ENCODE assay signal across 24 mouse cellular contexts in the genomic region with DNA sequence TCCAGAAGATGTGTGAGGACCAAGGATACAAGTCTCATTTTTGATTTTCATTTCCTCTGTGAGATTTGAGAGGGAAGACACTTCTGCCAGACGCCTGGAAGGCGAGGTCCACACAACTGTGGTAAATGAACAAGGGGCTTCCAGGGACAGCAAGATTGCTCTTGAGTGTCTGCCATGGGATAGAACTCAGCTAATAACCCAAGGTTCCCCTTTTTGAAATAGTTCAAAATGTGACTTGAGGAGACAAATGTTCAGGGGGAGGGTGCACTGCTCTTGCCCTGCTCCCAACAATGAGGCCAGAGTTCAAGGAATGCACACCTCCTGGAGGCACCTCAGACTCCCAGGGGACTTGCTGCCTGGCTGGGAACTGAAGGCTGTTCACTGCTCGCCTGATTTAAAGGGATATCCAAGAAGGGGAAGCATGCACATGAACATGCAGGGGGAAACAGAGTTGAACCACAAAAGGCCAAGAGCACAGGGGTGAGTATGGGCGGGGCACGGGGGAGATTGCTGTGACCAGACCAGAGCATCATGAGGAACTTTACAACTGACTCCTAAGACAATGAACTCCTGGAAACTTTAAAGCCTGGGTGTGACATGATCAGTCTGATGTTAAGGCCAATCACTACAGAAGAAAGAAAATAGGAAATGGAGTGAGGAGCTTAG. TPM values are rescaled to one million over a fixed set of nuclear protein-coding genes. Genes with fewer than 3 reads are reported as not detected.
DNase-seq lines count a peak whose midpoint lies in the region; TF ChIP-seq lines count a peak whose summit lies in the region.
"Had no signal": no experiment of that assay in that cellular context is flagged by ENCODE, and none has a peak within 500 bp of the region (broad histone marks: within the 10 kb centered on the region; RNA-seq: fewer than 3 reads in every experiment).

No protein-coding gene starts in this region.

- H3K4me3 ChIP-seq in spleen, adult 2 months (ENCODE audit: extremely low read depth, insufficient read depth, insufficient read length) = no peak overlapping the region
- H3K4me3 ChIP-seq in megakaryocyte, embryonic 14.5 days (replicated peaks) = peak overlapping the region; percentile 39
- H3K4me3 ChIP-seq: forebrain, embryonic 12.5 days; heart, embryonic 13.5 days; limb, embryonic 15.5 days had no signal

- H3K4me1 ChIP-seq in spleen, adult 2 months (ENCODE audit: control insufficient read depth, insufficient read depth, insufficient read length) = no peaks in the 10 kb centered on the region
- H3K4me1 ChIP-seq in megakaryocyte, embryonic 14.5 days = no peaks in the 10 kb centered on the region
- H3K4me1 ChIP-seq: limb, embryonic 15.5 days had no signal

- no peak for DNase-seq in spleen, adult 2 months (ENCODE audit: low read depth in 1 of 2, low spot score in 2 of 2)
- DNase-seq in spleen, postnatal 4 days (ENCODE audit: low spot score in 2 of 2) = no peak
- DNase-seq in adipocyte (ENCODE audit: low spot score) = peak; percentile 19
- DNase-seq in thymus, postnatal 14 days = no peak
- DNase-seq in embryo, embryonic 9.5 days (ENCODE audit: extremely low spot score) = no peak
- DNase-seq in cerebellum, adult 18-20 months = no peak
- DNase-seq: cerebellum, adult 2 months; heart, adult 18-20 months; heart, postnatal 36 days; kidney, adult 2 months; kidney, postnatal 10 days; layer of hippocampus, postnatal 36 days; lung, postnatal 14 days; thymus, adult 2 months had no signal

- no peaks in the 10 kb centered on the region for H3K27me3 ChIP-seq in spleen, adult 2 months (ENCODE audit: control insufficient read depth, insufficient read depth, low read length)
- H3K27me3 ChIP-seq in megakaryocyte, embryonic 14.5 days (replicated peaks) = peaks cover 24% of the 10 kb centered on the region
- H3K27me3 ChIP-seq: forebrain, embryonic 12.5 days; heart, embryonic 13.5 days; limb, embryonic 15.5 days had no signal

- H3K9me3 ChIP-seq in megakaryocyte, embryonic 14.5 days = no peaks in the 10 kb centered on the region
- H3K9me3 ChIP-seq: forebrain, embryonic 12.5 days; G1E; heart, embryonic 13.5 days; limb, embryonic 15.5 days had no signal

- H3K27ac ChIP-seq in spleen, adult 2 months (ENCODE audit: insufficient read depth, low read length) = peak overlapping the region; percentile 39; the same call in 1 of the 2 replicates
- H3K27ac ChIP-seq: forebrain, embryonic 12.5 days; heart, embryonic 13.5 days; limb, embryonic 15.5 days had no signal

- no peak for TF ChIP-seq POLR2A in spleen, adult 2 months (IDR thresholded peaks at IDR 0.05; ENCODE audit: low read depth, low read length)

- WGBS in spleen, adult 2 months = 22% methylated on average over 5 of the region's 5 CpGs

- no peaks in the 10 kb centered on the region for H3K36me3 ChIP-seq in spleen, adult 2 months (ENCODE audit: control insufficient read depth, insufficient read depth, low read length)
- H3K36me3 ChIP-seq in megakaryocyte, embryonic 14.5 days (replicated peaks; ENCODE audit: low read length) = no peaks in the 10 kb centered on the region
- H3K36me3 ChIP-seq: forebrain, embryonic 12.5 days; heart, embryonic 13.5 days; limb, embryonic 15.5 days had no signal

- TF ChIP-seq CTCF in spleen, adult 2 months (IDR thresholded peaks at IDR 0.05; ENCODE audit: extremely low read depth, insufficient read depth, insufficient read length, insufficient replicate concordance) = no peak

RNA-seq across cellular contexts. Expression of gene Piwil4, which starts 15.6 kb away (rescaled TPM):
- 0.19 and 0.46 TPM in 2 replicates for polyA plus RNA-seq in spleen, adult 2 months (2012; rRNA removed)
- not detected in 2 replicates for polyA plus RNA-seq in megakaryocyte, embryonic 14.5 days (2012; ENCODE audit: insufficient read depth, low replicate concordance)
- polyA plus RNA-seq: embryonic facial prominence, embryonic 11.5 days had no signal

RNA-seq across cellular contexts. Expression of gene Fut4, which starts 27.3 kb away (rescaled TPM):
- polyA plus RNA-seq in spleen, adult 2 months (2012; rRNA removed) = 4.3 and 6.0 TPM in 2 replicates
- polyA plus RNA-seq in megakaryocyte, embryonic 14.5 days (2012; ENCODE audit: insufficient read depth, low replicate concordance) = 0.02 TPM in 1 of 2 replicates, not detected in the other
- polyA plus RNA-seq: G1E had no signal

RNA-seq across cellular contexts. Expression of gene 1700012B09Rik, which starts 45.9 kb away (rescaled TPM):
- not detected in 2 replicates for polyA plus RNA-seq in spleen, adult 2 months (2012; rRNA removed)
- not detected in 2 replicates for polyA plus RNA-seq in megakaryocyte, embryonic 14.5 days (2012; ENCODE audit: insufficient read depth, low replicate concordance)
- polyA plus RNA-seq: G1E; heart, embryonic 13.5 days; kidney, adult 2 months; limb, embryonic 15.5 days; liver, embryonic 16.5 days; neural tube, embryonic 11.5 days; stomach, embryonic 16.5 days; urinary bladder, adult 2 months had no signal

RNA-seq across cellular contexts. Expression of gene Mre11a, which starts 59.6 kb away (rescaled TPM):
- 3.1 and 4.5 TPM in 2 replicates for polyA plus RNA-seq in spleen, adult 2 months (2012; rRNA removed)
- polyA plus RNA-seq in megakaryocyte, embryonic 14.5 days (2012; ENCODE audit: insufficient read depth, low replicate concordance) = 2.3 and 2.8 TPM in 2 replicates

RNA-seq across cellular contexts. Expression of gene Ankrd49, which starts 59.8 kb away (rescaled TPM):
- polyA plus RNA-seq in spleen, adult 2 months (2012; rRNA removed) = 4.8 and 5.6 TPM in 2 replicates
- polyA plus RNA-seq in megakaryocyte, embryonic 14.5 days (2012; ENCODE audit: insufficient read depth, low replicate concordance) = 5.4 and 6.1 TPM in 2 replicates
